Mouse (Mus musculus) c-Kit-positive CD71-positive TER-119-positive erythroid progenitor cells, embryonic 14.5 days (primary cell): ENCODE measurements around the gene Vmn2r42.
"Not testable (repeated sequence)": the region's sequence is repeated elsewhere in the genome, so short reads cannot be mapped to it uniquely, and the experiment has no call there.

Source experiments
- DNase-seq: peaks from one replicate; pipeline ENCODE4 v3.0.0-alpha.2; 2013; ENCODE audit warnings: low spot score

Gene Vmn2r42

DNA sequence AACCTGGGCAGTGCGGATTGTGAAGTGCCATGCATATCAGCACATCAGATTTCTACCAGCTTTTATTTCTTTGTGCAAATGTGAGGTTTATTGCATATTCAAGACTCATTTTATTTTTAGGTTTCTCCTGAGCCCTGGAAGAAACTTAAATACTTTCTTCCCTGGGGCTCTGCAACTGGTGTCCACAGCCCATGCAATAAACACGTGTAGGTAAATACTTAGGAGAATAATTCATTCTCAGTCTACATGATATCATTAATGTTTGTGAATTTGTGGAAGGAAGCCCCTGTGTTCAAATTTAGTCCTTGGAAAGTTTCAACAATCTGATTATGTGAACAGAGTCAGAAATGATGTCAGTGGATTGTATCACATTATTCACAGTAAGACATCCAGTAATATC is at the start of gene Vmn2r42:
Gene Vmn2r42 (minus strand): TSS at position 101 of the 400 bp plus-strand sequence.
- DNase-seq: not testable (repeated sequence)

- not testable (repeated sequence) for DNase-seq
Observed at GRCm38 (mm10) chr7:8161554-8161953, 38.6 kb downstream of the Vmn2r42 start, which contains the start of gene Vmn2r41. Vmn2r41 (minus strand) TSS chr7:8161654.
